Mouse (Mus musculus) adipocyte (in vitro differentiated cells): ENCODE data around the gene Scml4.

Experiments
- DNase-seq: peaks from one replicate; pipeline ENCODE4 v3.0.0-alpha.2; 2016; ENCODE audit warnings: low spot score

Gene Scml4

DNA sequence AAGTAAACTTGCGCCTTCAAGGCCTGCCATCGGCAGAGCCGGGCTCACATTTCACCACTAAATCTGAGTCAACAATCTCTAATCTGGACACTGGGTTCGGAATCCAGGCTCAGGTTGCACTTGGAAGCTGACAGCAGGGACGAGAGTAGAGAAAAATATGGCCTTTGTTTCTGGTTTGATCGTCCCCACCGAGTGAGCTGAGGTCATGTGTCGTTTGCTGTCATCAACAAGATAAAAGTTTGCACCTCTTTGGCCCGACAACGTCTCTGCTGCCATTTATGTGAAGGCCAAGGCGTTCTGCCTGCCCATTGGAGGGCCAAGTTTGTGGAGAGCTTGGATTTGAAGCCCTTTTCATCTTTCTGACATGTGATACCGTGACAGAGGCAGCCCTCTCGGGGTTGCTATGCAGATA is 135.3 kb downstream of the Scml4 start:
- DNase-seq: no peak

DNA sequence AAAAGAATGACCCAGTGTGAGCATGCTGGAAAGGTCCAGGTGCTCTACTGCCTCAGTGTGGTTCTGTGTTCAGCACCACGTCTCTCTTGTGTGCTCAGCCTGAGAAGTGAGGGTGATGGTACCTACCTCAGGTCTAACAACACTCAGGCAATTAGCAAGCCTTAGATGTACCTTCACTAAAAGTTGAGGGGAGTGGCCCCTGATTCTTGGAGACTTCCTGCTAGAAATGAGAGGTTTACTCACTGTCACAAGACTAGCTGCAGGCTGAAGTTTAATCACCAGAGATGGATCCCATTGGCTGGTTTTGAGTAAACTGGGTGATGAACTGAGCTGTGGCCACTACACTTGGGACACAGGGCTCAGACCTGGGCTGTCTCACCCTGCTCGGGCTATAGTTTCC is 137.1 kb downstream of the Scml4 start:
- DNase-seq: no peak

DNA sequence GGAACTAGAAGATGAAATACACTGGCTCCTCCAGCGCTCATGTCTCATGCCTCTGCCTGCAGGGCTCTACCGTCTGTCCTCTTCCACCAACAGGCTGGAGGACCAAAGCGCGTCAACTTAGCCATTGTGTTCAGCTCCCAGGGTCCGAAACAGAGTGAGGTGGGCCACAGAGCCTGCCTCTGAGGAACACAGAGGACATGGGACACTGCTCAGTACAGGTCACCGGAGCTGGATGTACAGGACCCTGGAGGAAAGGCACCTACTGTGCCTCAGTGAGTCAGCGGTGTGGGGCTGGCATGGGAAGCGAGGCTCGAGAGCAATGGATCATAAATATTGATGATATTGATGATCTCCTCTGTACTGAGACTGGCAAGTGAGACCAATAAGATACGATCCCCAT is 139.2 kb downstream of the Scml4 start:
- no peak for DNase-seq

DNA sequence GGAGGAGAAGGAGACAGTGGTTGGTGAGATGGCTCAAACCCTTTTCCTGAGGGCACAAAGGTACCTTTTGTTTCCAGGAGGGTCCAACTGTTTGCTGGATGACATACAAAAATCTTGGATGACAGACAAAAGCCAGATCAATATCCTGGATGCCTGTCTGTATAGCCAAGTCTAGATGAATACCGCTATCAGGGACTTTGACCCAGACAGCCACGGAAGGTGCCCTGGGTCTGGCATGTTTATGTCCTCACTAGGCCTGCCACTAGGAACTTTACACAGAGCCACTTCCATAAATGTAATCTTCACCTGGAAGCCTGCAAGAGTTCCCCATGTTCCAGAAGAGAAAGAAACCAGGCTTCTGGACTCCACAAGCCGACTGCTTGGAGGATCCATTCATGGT is 141.3 kb downstream of the Scml4 start:
- DNase-seq: no peak

DNA sequence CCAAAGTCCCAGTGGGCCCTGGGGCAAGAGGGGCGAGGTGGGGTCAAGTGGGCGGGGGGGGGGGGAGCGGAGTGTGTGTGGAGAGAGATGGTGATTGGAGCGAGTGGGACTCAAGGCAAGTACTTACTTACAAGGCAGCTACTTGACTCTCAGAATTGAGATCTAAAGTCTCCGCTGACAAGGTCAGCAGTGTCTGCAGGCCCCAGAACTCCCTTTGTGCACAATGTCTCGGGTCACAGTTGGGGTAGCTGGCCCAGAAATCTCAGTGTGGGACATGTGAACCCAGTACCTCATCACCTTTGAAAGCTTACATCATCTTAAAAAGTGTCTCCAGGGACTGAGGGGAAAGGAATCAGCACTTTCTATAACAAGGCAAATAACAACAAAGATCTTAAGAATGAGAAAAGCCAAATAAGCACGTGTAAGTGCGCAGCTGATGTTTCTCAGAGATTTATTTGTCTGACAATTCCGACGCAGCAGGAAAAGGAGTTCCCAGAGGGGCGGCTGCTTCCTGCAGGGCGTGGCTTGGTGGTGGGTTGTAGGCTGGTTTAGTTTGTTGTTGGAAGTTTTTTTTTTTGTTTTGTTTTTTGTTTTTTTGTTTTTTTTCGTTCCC is 142.0 kb downstream of the Scml4 start:
- DNase-seq: no peak

DNA sequence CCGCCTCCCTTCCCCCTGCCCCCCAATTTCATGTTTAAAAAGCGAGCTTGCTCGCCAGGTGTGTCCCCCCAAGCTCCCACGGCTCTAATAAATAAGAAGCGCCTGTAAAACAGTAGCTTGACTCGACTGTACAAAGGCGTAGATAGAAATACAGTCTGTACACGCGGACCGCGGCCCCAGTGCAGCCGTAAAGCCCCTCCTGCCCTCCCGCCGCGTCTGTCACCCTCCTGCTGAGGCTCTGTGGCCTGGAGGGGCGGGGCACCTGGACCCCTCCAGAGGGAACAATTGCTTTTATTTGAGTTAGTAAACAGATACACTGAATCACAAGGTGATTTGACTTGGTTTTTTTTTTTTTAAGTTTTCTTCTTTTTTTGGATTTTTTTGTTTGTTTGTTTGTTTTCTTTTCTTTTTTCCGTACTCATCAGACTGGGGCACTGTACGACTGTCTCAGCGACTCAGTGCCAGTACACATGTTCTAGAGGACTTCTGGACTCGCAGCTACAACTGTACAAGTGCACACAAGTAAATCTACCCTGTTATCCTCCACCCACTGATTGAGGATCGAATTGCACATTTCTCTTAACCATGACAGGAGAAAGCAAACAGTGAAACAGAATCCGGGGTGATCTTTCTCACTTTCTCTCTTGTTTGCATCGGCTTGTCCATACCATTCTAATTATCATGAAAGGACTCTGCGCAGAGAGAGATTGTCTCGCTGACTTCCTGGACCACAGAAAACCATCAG is 142.7 kb downstream of the Scml4 start:
- no peak for DNase-seq

DNA sequence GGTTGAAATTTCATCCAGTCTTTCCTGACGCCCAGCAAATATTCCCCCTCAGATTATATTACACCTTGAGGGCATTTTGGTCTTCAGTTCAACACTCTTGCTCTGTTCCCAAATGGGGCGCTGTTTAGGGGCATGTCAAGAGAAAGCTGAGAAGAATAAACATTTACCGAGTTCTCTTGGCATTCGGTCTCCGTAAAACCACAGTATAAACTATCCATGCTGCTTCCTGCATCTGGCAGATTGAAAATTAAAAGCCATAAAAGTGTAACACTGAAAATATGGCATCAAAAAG is 143.2 kb downstream of the Scml4 start:
- no peak for DNase-seq

DNA sequence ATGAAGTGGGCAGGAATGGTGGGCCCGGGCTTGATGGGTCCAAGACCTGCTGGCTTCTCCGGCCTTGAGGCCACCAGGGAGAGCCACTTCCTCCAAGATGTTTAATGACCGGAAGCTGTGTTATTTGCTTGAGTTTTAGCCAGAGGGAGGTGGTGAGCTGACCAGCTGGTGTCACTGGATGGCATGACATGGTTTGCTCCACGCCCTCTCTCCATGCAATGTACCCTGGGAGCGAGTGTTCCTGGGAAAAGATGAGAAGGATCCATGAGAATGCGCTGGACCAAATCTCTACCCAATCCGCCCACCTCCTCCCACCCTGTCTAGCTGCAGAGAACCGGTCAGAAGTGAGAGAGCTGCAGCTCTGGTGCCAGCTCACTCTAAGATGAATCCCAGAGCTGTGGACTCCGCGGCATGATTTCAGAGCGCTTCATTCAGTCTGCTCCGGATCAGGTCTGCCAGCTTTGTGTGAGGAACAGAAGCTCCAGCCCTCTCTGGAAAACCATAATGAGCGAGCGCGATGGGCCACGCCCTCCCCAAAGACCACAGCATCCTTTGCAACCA is 144.1 kb downstream of the Scml4 start:
- no peak for DNase-seq

DNA sequence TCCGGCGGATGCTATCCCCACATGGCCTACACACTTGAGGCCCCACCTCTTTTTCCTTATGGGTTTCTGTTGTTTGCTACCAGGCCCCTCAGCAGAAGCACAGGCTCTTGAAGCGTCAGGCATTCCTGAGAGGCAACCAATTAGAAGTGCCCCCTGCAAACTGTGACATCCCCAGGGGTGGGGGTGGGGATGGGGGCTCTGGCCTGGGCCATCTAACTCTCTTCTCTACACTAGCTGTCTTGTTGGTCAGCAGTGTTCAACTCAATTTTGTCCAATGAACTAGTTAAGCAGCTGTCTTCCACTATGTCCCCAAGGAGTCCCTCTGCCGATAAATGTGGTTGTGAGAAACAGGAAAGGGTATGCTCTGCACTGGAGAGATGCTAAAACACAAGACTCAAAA is 144.9 kb downstream of the Scml4 start:
- no peak for DNase-seq

DNA sequence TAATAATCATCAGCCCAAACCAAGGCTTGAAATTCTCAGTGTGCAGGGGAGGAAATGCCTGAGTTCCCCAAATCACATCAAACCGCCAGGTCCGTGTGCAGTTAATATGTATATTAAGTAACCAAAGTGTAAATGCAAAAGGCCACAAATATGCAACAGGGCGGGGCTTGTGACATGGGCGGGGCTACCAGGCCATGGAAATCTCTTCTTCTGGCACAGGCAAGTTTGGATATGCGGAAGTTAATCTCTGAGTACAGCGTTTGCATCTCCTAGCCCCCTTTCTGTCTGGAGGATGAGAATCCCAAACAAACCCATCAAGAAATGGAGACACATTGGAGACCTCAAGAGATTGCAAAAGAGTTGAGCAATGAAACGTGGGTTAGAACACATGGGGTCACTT is 145.5 kb downstream of the Scml4 start:
- DNase-seq: no peak

DNA sequence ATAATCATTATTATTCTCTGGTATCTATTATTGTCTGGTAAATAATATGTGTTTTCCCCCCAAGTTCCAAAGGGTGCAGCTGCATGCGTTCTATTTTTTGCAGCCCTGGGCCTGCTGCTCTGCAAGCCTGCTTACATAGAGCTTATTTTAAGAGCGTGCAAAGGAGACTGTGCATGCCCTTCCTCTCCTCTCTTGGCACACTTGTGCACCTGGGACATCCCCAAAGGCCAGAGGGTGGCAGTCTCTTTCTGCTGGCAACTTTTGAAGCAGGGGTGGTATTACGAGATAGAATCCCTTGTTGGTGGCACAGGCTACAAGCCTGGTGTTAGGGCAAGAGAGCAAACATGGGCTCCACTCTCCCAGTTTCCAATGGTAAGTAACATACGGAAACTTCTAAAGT is 146.4 kb downstream of the Scml4 start:
- DNase-seq: no peak

DNA sequence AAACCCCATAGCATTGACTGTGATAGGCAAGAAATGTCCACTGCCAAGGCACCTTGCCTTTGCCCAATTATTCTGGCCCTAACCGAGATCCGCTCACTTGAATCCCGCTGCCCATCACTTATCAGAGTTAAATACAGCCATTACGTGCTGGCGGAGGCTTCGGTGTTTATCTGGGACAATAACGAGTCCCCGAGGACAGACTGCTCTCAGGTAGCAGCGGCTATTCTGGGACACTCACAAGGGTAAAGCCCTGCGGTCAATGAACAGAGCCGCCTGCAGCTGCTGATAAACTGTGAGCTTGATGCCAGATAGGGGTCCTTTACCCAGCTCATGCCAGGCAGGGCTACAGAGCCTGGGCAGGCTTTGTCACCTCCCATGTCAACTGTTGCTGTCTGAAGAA is 147.9 kb downstream of the Scml4 start:
- no peak for DNase-seq
